Mouse (Mus musculus): ENCODE data around the gene Dcp1b. TPM values are rescaled to one million over a fixed set of nuclear protein-coding genes. Genes with fewer than 3 reads are reported as not detected.

The Dcp1b gene
- polyA plus RNA-seq, 1 experiment from 2014 or later, result 7.3 TPM

GRCm38 (mm10) chr6:119194161-119194560 lies 19.1 kb downstream of the Dcp1b start:
- 57% methylated on average over 9 of the region's 9 CpGs for WGBS
- no peak for ATAC-seq (ENCODE audit: insufficient read depth)
- 0 out of 2 replicates have a peak, but pooled peaks cover 6% of the 10 kb centered on the region for H3K4me1 ChIP-seq (ENCODE audit: insufficient read depth)

GRCm38 (mm10) chr6:119194601-119195000 lies 19.5 kb downstream of the Dcp1b start:
- Histone ChIP-seq H3K27ac (ENCODE audit: low read depth) (peak overlapping the region; percentile 37; the same call in 1 of the 2 replicates), H3K4me1 (ENCODE audit: insufficient read depth) (0 out of 2 replicates have a peak, but pooled peaks cover 6% of the 10 kb centered on the region)

More at GRCm38 (mm10) chr6:119194161-119194560, 19.1 kb downstream of the Dcp1b start:
- DNase-seq, result no peak
- no peak for TF ChIP-seq CTCF (IDR thresholded peaks at IDR 0.05; ENCODE audit: low read depth)
- no peaks in the 10 kb centered on the region for H3K27me3 ChIP-seq (ENCODE audit: insufficient read depth, low read length)
- peaks cover 31% of the 10 kb centered on the region for H3K36me3 ChIP-seq (ENCODE audit: insufficient read depth)
- peak overlapping the region; percentile 37; the same call in 1 of the 2 replicates for H3K27ac ChIP-seq (ENCODE audit: low read depth)
- no peak overlapping the region for H3K4me3 ChIP-seq (ENCODE audit: low read depth, low read length)
- no peaks in the 10 kb centered on the region for H3K9me3 ChIP-seq (ENCODE audit: low read depth, low read length)
- no peak overlapping the region for H3K4me2 ChIP-seq
- H3K9ac ChIP-seq, result no peak overlapping the region

GRCm38 (mm10) chr6:119196382-119197305 lies 21.6 kb downstream of the Dcp1b start, which contains the start of gene Cacna1c:
Gene Cacna1c (minus strand): TSS chr6:119196418.
- no peaks in the 10 kb centered on the region for H3K9me3 ChIP-seq (ENCODE audit: low read depth, low read length)
- 0 out of 2 replicates have a peak, but pooled peaks cover 6% of the 10 kb centered on the region for H3K4me1 ChIP-seq (ENCODE audit: insufficient read depth)
- no peak for TF ChIP-seq CTCF (IDR thresholded peaks at IDR 0.05; ENCODE audit: low read depth)
- H3K27me3 ChIP-seq (ENCODE audit: insufficient read depth, low read length), result no peaks in the 10 kb centered on the region
- peak; percentile 86 for DNase-seq
- no peak within 1 kb of the TSS; the same call in 1 of the 2 replicates for H3K9ac ChIP-seq
- peak within 1 kb of the TSS; percentile 59; the same call in 1 of the 2 replicates for H3K27ac ChIP-seq (ENCODE audit: low read depth)
- 32% methylated on average over 17 of the region's 17 CpGs for WGBS
- H3K36me3 ChIP-seq (ENCODE audit: insufficient read depth), result peaks cover 14% of the 10 kb centered on the region
- peak; percentile 82 for ATAC-seq (ENCODE audit: insufficient read depth)
- H3K4me2 ChIP-seq, result no peak within 1 kb of the TSS
- no peak within 1 kb of the TSS for H3K4me3 ChIP-seq (ENCODE audit: low read depth, low read length)

More at GRCm38 (mm10) chr6:119194601-119195000, 19.5 kb downstream of the Dcp1b start:
- Histone ChIP-seq H3K4me2 (no peak overlapping the region), H3K9ac (no peak overlapping the region), H3K36me3 (ENCODE audit: insufficient read depth) (peaks cover 26% of the 10 kb centered on the region), H3K9me3 (ENCODE audit: low read depth, low read length) (no peaks in the 10 kb centered on the region), H3K4me3 (ENCODE audit: low read depth, low read length) (no peak overlapping the region), H3K27me3 (ENCODE audit: insufficient read depth, low read length) (no peaks in the 10 kb centered on the region)
- DNase-seq (no peak), ATAC-seq (ENCODE audit: insufficient read depth) (no peak)
- TF ChIP-seq CTCF (IDR thresholded peaks at IDR 0.05; ENCODE audit: low read depth), result no peak
- 60% methylated on average over 7 of the region's 7 CpGs for WGBS

GRCm38 (mm10) chr6:119198534-119199273 lies 23.7 kb downstream of the Dcp1b start:
- Histone ChIP-seq H3K9ac (no peak overlapping the region), H3K9me3 (ENCODE audit: low read depth, low read length) (no peaks in the 10 kb centered on the region), H3K27me3 (ENCODE audit: insufficient read depth, low read length) (no peaks in the 10 kb centered on the region), H3K4me3 (ENCODE audit: low read depth, low read length) (no peak overlapping the region), H3K4me1 (ENCODE audit: insufficient read depth) (0 out of 2 replicates have a peak, but pooled peaks cover 6% of the 10 kb centered on the region), H3K36me3 (ENCODE audit: insufficient read depth) (peaks cover 4% of the 10 kb centered on the region; the same call in 1 of the 2 replicates), H3K4me2 (no peak overlapping the region), H3K27ac (ENCODE audit: low read depth) (peak overlapping the region; percentile 39; the same call in 1 of the 2 replicates)
- ATAC-seq (ENCODE audit: insufficient read depth) (peak; percentile 52), DNase-seq (peak; percentile 70)
- TF ChIP-seq CTCF (IDR thresholded peaks at IDR 0.05; ENCODE audit: low read depth), result no peak
- WGBS, result 40% methylated on average over 15 of the region's 15 CpGs

GRCm38 (mm10) chr6:119199274-119199879 lies 24.3 kb downstream of the Dcp1b start:
- no peaks in the 10 kb centered on the region for H3K9me3 ChIP-seq (ENCODE audit: low read depth, low read length)
- WGBS, result 42% methylated on average over 8 of the region's 8 CpGs
- H3K27ac ChIP-seq (ENCODE audit: low read depth), result peak overlapping the region; percentile 28; the same call in 1 of the 2 replicates
- no peaks in the 10 kb centered on the region for H3K27me3 ChIP-seq (ENCODE audit: insufficient read depth, low read length)
- DNase-seq, result no peak
- H3K4me3 ChIP-seq (ENCODE audit: low read depth, low read length), result no peak overlapping the region
- no peak overlapping the region for H3K4me2 ChIP-seq
- 0 out of 2 replicates have a peak, but pooled peaks cover 6% of the 10 kb centered on the region for H3K4me1 ChIP-seq (ENCODE audit: insufficient read depth)
- TF ChIP-seq CTCF (IDR thresholded peaks at IDR 0.05; ENCODE audit: low read depth), result no peak
- no peaks in the 10 kb centered on the region for H3K36me3 ChIP-seq (ENCODE audit: insufficient read depth)
- no peak for ATAC-seq (ENCODE audit: insufficient read depth)
- H3K9ac ChIP-seq, result no peak overlapping the region

GRCm38 (mm10) chr6:119200362-119200761 lies 25.3 kb downstream of the Dcp1b start:
- ATAC-seq (ENCODE audit: insufficient read depth) (no peak), DNase-seq (no peak)
- H3K36me3 ChIP-seq (ENCODE audit: insufficient read depth), result no peaks in the 10 kb centered on the region
- H3K9ac ChIP-seq, result no peak overlapping the region
- no peak overlapping the region for H3K4me2 ChIP-seq
- no peak overlapping the region for H3K4me3 ChIP-seq (ENCODE audit: low read depth, low read length)
- H3K27ac ChIP-seq (ENCODE audit: low read depth), result no peak overlapping the region
- H3K27me3 ChIP-seq (ENCODE audit: insufficient read depth, low read length), result no peaks in the 10 kb centered on the region
- H3K4me1 ChIP-seq (ENCODE audit: insufficient read depth), result 0 out of 2 replicates have a peak, but pooled peaks cover 6% of the 10 kb centered on the region
- 75% methylated on average over 5 of the region's 5 CpGs for WGBS
- no peaks in the 10 kb centered on the region for H3K9me3 ChIP-seq (ENCODE audit: low read depth, low read length)
- no peak for TF ChIP-seq CTCF (IDR thresholded peaks at IDR 0.05; ENCODE audit: low read depth)
